In genomic region chr11:28889538-28889937, GRCm38 (mm10) we compare ENCODE assay signal across 24 mouse cellular contexts. TPM values are rescaled to one million over a fixed set of nuclear protein-coding genes. Genes with fewer than 3 reads are reported as not detected.
DNase-seq lines count a peak whose midpoint lies in the region; ATAC-seq and TF ChIP-seq lines count a peak whose summit lies in the region.
"Had no signal": no experiment of that assay in that cellular context is flagged by ENCODE, and none has a peak within 500 bp of the region (broad histone marks: within the 10 kb centered on the region; RNA-seq: fewer than 3 reads in every experiment).

No protein-coding gene starts in this region.

- H3K27me3 ChIP-seq in kidney, adult 2 months (replicated peaks; ENCODE audit: control insufficient read depth, insufficient read depth, low read length): no peaks in the 10 kb centered on the region; the same call in 1 of the 2 replicates
- H3K27me3 ChIP-seq in kidney, embryonic 16.5 days (ENCODE audit: insufficient read depth, low read length): no peaks in the 10 kb centered on the region
- no peaks in the 10 kb centered on the region for H3K27me3 ChIP-seq in Patski
- H3K27me3 ChIP-seq: CH12.LX had no signal

- in situ Hi-C loops in Patski (cut with MboI; ENCODE audit: low pct_unique_long_range_greater_than_20kb): loop anchor here (10.0 kb wide), 1 partner anchor 55 kb away; no protein-coding TSS in a partner anchor

- H3K36me3 ChIP-seq in kidney, adult 2 months (ENCODE audit: control insufficient read depth, insufficient read depth, low read length): no peaks in the 10 kb centered on the region
- no peaks in the 10 kb centered on the region for H3K36me3 ChIP-seq in kidney, embryonic 16.5 days (ENCODE audit: insufficient read depth, low read length)
- H3K36me3 ChIP-seq: G1E had no signal

- DNase-seq in heart, adult 11 months: peak; percentile 19
- no peak for DNase-seq in heart, postnatal 4 days
- peak; percentile 17 for DNase-seq in kidney, adult 2 months
- peak; percentile 55 for DNase-seq in Muller cell, postnatal 12 days (ENCODE audit: inconsistent ontology term)
- peak; percentile 47 for DNase-seq in Patski (ENCODE audit: low read depth, low spot score)
- no peak for DNase-seq in gastrocnemius, adult 18-20 months (ENCODE audit: low spot score)
- DNase-seq in layer of hippocampus, adult 11-12 months (ENCODE audit: low spot score): no peak
- DNase-seq: adrenal gland, adult 2 months; adrenal gland, adult 8-10 months; adrenal gland, postnatal 10 days; adrenal gland, postnatal 14 days; adrenal gland, postnatal 25 days; adrenal gland, postnatal 36 days; B cell, adult 2 months; cerebellum, adult 11 months; cerebellum, adult 11-12 months; cerebellum, adult 18-20 months; cerebellum, adult 2 months had no signal

- no peak for TF ChIP-seq CTCF in kidney, adult 2 months (conservative IDR thresholded peaks at IDR 0.05; ENCODE audit: insufficient read depth, insufficient read length, low read depth, low read length)
- TF ChIP-seq CTCF in Patski (IDR thresholded peaks at IDR 0.05): no peak

- no peaks in the 10 kb centered on the region for H3K4me1 ChIP-seq in kidney, adult 2 months (ENCODE audit: control insufficient read depth, insufficient read depth, low read length)
- H3K4me1 ChIP-seq in kidney, embryonic 16.5 days (ENCODE audit: insufficient read depth, low read length): no peaks in the 10 kb centered on the region

- no peak overlapping the region for H3K27ac ChIP-seq in kidney, adult 2 months (ENCODE audit: insufficient read depth, low read depth, low read length)
- H3K27ac ChIP-seq in kidney, embryonic 16.5 days (ENCODE audit: low read length): no peak overlapping the region

- POLR2A ChIA-PET in Patski (lab: Charles Lee): interaction anchor here (0.8 to 1.2 kb wide), 5 partner anchors 20 to 63 kb away, joined by 3 to 4 read pairs (median 3); no protein-coding TSS in a partner anchor

- H3K9me3 ChIP-seq in kidney, embryonic 16.5 days (ENCODE audit: low read length): no peaks in the 10 kb centered on the region
- H3K9me3 ChIP-seq: G1E had no signal

- CTCF ChIA-PET in Patski (lab: Charles Lee): interaction anchor here (1.3 to 2.2 kb wide), 3 partner anchors 16 to 81 kb away, joined by 3 to 12 read pairs (median 5); no protein-coding TSS in a partner anchor

- WGBS in kidney, adult 2 months: 43% methylated on average over 1 of the region's 1 CpGs
- 50% methylated on average over 1 of the region's 1 CpGs for WGBS in kidney, embryonic 16.5 days

- no peak for ATAC-seq in kidney, embryonic 16.5 days (ENCODE audit: low FRiP score, low TSS enrichment)
- ATAC-seq in Patski: peak; percentile 91
- ATAC-seq: activated CD4-positive, CD25-positive, alpha-beta regulatory T cell, adult 4 months; CD4-positive, CD25-positive, alpha-beta regulatory T cell, adult 4 months had no signal

- H3K4me3 ChIP-seq in kidney, adult 2 months (ENCODE audit: insufficient read depth, low read depth, low read length): no peak overlapping the region
- H3K4me3 ChIP-seq in kidney, embryonic 16.5 days (ENCODE audit: low read length): no peak overlapping the region

- no peak for TF ChIP-seq POLR2A in kidney, adult 2 months (IDR thresholded peaks at IDR 0.05; ENCODE audit: low read depth, low read length)

- H3K9ac ChIP-seq in kidney, embryonic 16.5 days (replicated peaks; ENCODE audit: low read length): no peak overlapping the region

- H3K4me2 ChIP-seq in kidney, embryonic 16.5 days (replicated peaks; ENCODE audit: low read depth, low read length): no peak overlapping the region

RNA-seq across cellular contexts. Expression of gene Efemp1, which starts 36.5 kb away (rescaled TPM):
- total RNA-seq in heart, postnatal 4 days (2021): 10 to 100 TPM; 12.6 to 14.3 TPM
- 28.8 and 31.8 TPM in 2 replicates for polyA plus RNA-seq in kidney, adult 2 months (2012; rRNA removed)
- polyA plus RNA-seq in kidney, embryonic 16.5 days (2015; fragmentation: Nextera tagmentation; extraction: Ambion mirVana): 20.5 and 22.7 TPM in 2 replicates
- 0.68 TPM for polyA plus RNA-seq in Patski (2021)
- total RNA-seq in gastrocnemius, adult 18-20 months (2021): 10 to 100 TPM in 1 of 2 experiments, 1 to 10 TPM in 1; 6.6 to 15.0 TPM
- total RNA-seq: CH12.LX, MEL had no signal
- polyA plus RNA-seq: activated CD4-positive, CD25-positive, alpha-beta regulatory T cell, adult 4 months; CD4-positive, CD25-positive, alpha-beta regulatory T cell, adult 4 months; G1E had no signal

Comparison
In these comparisons a context has a peak if more than half of its experiments do, and no peak if none do; other contexts are left out.
1. DNase-seq: peak in heart, adult 11 months (single experiment), kidney, adult 2 months (single experiment), Muller cell, postnatal 12 days (single experiment) and Patski (single experiment); none in heart, postnatal 4 days (single experiment), gastrocnemius, adult 18-20 months (single experiment) and layer of hippocampus, adult 11-12 months (single experiment).
2. RNA of gene Efemp1, which starts 36.5 kb away (polyA plus RNA-seq): 28.8 to 31.8 TPM in kidney, adult 2 months and 20.5 to 22.7 TPM in kidney, embryonic 16.5 days; 0.68 TPM in Patski (single experiment); every median in the first group is over 10 times any median in the second.